Mouse (Mus musculus): ENCODE results near the gene Rap1b. TPM values are rescaled to one million over a fixed set of nuclear protein-coding genes. Genes with fewer than 3 reads are reported as not detected.

The Rap1b gene
- total RNA-seq, 1 experiment, result 49.6 TPM

DNA sequence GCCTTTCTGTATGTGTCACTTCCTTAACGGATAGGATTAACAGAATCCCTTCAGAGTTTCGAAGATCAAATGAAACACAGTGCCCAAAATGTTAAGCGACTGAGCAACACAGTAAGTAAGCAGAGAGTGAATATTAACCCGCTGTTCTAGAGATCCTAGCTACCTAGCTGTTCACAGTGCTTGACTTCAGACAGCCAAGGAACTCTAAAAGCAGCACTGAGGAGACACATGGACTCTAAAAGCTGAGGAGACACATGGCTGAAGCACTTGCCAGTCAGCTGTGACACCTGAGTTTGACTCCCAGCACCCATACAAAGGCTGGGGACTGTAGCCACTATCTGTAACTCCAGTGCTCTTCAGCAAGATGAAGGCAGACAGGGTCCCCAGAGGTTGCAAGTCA, 16.8 kb downstream of the Rap1b start:
- TF ChIP-seq ZC3H11A (IDR thresholded peaks at IDR 0.05; ENCODE audit: borderline replicate concordance, low read depth, low read length) (no peak), CHD2 (IDR thresholded peaks at IDR 0.05; ENCODE audit: low read depth, low read length) (no peak), HCFC1 (IDR thresholded peaks at IDR 0.05; ENCODE audit: borderline replicate concordance, insufficient read depth, low read length) (no peak), ZNF384 (IDR thresholded peaks at IDR 0.05; ENCODE audit: low read depth, low read length) (no peak), MAFK (IDR thresholded peaks at IDR 0.05; ENCODE audit: insufficient read depth, low read depth, low read length) (no peak)
- Histone ChIP-seq H3K9me3 (ENCODE audit: control insufficient read depth, insufficient read depth, low read depth, low read length) (no peaks in the 10 kb centered on the region), H3K27ac (ENCODE audit: insufficient read depth, low read depth, low read length, poor library complexity, severe bottlenecking) (no peak overlapping the region), H3K36me3 (ENCODE audit: control insufficient read depth, insufficient read depth, low read length, poor library complexity, severe bottlenecking) (no peaks in the 10 kb centered on the region), H3K4me1 (ENCODE audit: control insufficient read depth in 2 of 2, insufficient read depth in 2 of 2, low read length in 2 of 2, poor library complexity in 1 of 2) (peaks cover 9 to 12% of the 10 kb centered on the region in 2 experiments; a peak in 3 of 4 replicates), H3K4me3 (ENCODE audit: insufficient read depth in 1 of 2, low read depth in 1 of 2, low read length in 2 of 2, poor library complexity in 1 of 2, severe bottlenecking in 1 of 2) (no peak overlapping the region), H3K9ac (ENCODE audit: insufficient read depth, low read depth, low read length, poor library complexity, severe bottlenecking) (no peak overlapping the region)
- in situ Hi-C loops (cut with MboI; ENCODE audit: low sequenced_read_pairs in 2 of 2, unreplicated experiment in 2 of 2), result no loop called here
- DNase-seq (ENCODE audit: low read depth, low spot score), result no peak

GRCm38 (mm10) chr10:117828536-117828935, 17.3 kb downstream of the Rap1b start:
- no peak for TF ChIP-seq CHD2 (IDR thresholded peaks at IDR 0.05; ENCODE audit: low read depth, low read length)
- Histone ChIP-seq H3K27ac (ENCODE audit: insufficient read depth, low read depth, low read length, poor library complexity, severe bottlenecking) (no peak overlapping the region), H3K36me3 (ENCODE audit: control insufficient read depth, insufficient read depth, low read length, poor library complexity, severe bottlenecking) (peaks cover under 1% of the 10 kb centered on the region; the same call in 1 of the 2 replicates), H3K4me3 (ENCODE audit: insufficient read depth in 1 of 2, low read depth in 1 of 2, low read length in 2 of 2, poor library complexity in 1 of 2, severe bottlenecking in 1 of 2) (no peak overlapping the region), H3K9me3 (ENCODE audit: control insufficient read depth, insufficient read depth, low read depth, low read length) (no peaks in the 10 kb centered on the region), H3K9ac (ENCODE audit: insufficient read depth, low read depth, low read length, poor library complexity, severe bottlenecking) (no peak overlapping the region), H3K4me1 (ENCODE audit: control insufficient read depth in 2 of 2, insufficient read depth in 2 of 2, low read length in 2 of 2, poor library complexity in 1 of 2) (peaks cover 9 to 12% of the 10 kb centered on the region in 2 experiments; a peak in 3 of 4 replicates)
- in situ Hi-C loops (cut with MboI; ENCODE audit: low sequenced_read_pairs in 2 of 2, unreplicated experiment in 2 of 2), result no loop called here
- no peak for DNase-seq (ENCODE audit: low read depth, low spot score)

DNA sequence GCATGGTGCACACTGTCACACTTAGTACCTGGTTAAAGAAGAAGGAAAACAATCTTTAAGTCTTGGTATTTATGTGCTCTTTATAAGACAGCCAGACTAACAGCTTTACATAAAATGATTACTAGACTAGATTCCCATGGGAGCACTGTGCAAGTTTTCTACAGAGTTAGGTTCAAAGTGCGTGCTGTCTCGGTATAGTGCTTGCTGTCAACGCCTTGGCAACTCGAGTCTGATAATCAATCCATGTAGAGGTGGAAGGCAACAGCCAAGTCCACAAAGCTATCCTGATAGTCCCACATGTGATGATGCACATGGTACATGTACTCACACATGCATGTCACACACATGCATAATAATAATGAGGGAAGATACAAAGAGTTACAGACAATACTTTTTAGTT, 21.2 kb downstream of the Rap1b start:
- in situ Hi-C loops (cut with MboI; ENCODE audit: low sequenced_read_pairs in 2 of 2, unreplicated experiment in 2 of 2), result no loop called here
- Histone ChIP-seq H3K9ac (ENCODE audit: insufficient read depth, low read depth, low read length, poor library complexity, severe bottlenecking) (no peak overlapping the region), H3K9me3 (ENCODE audit: control insufficient read depth, insufficient read depth, low read depth, low read length) (no peaks in the 10 kb centered on the region), H3K27ac (ENCODE audit: insufficient read depth, low read depth, low read length, poor library complexity, severe bottlenecking) (no peak overlapping the region), H3K4me3 (ENCODE audit: insufficient read depth in 1 of 2, low read depth in 1 of 2, low read length in 2 of 2, poor library complexity in 1 of 2, severe bottlenecking in 1 of 2) (no peak overlapping the region), H3K36me3 (ENCODE audit: control insufficient read depth, insufficient read depth, low read length, poor library complexity, severe bottlenecking) (peaks cover 21% of the 10 kb centered on the region), H3K4me1 (ENCODE audit: control insufficient read depth in 2 of 2, insufficient read depth in 2 of 2, low read length in 2 of 2, poor library complexity in 1 of 2) (peaks cover 4 to 7% of the 10 kb centered on the region in 2 experiments; a peak in 3 of 4 replicates)
- TF ChIP-seq HCFC1 (IDR thresholded peaks at IDR 0.05; ENCODE audit: borderline replicate concordance, insufficient read depth, low read length) (no peak), ZNF384 (IDR thresholded peaks at IDR 0.05; ENCODE audit: low read depth, low read length) (no peak), CHD2 (IDR thresholded peaks at IDR 0.05; ENCODE audit: low read depth, low read length) (no peak), MAFK (IDR thresholded peaks at IDR 0.05; ENCODE audit: insufficient read depth, low read depth, low read length) (no peak), ZC3H11A (IDR thresholded peaks at IDR 0.05; ENCODE audit: borderline replicate concordance, low read depth, low read length) (no peak)
- no peak for DNase-seq (ENCODE audit: low read depth, low spot score)

DNA sequence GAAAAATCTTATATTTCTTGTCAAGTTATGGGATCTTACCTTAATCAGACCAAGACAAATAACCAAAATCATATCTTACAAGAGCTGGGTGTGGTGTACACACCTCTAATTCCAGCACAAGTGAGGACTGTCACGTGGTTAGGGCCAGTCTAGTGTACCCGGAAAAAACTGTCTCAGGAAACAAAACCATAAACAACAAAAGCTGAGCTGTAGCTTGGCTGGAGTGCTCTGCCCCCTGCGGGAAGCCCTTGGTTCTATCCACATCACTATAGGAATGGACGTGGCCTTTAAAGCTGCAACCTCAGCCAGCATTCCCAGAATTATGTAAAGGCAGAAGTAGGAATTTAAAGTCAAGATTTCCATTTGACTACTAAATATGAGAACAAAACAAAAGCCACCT, 21.7 kb downstream of the Rap1b start:
- H3K27ac ChIP-seq (ENCODE audit: insufficient read depth, low read depth, low read length, poor library complexity, severe bottlenecking), result no peak overlapping the region
- H3K4me3 ChIP-seq (ENCODE audit: insufficient read depth in 1 of 2, low read depth in 1 of 2, low read length in 2 of 2, poor library complexity in 1 of 2, severe bottlenecking in 1 of 2), result no peak overlapping the region
- peaks cover 4% of the 10 kb centered on the region in 2 experiments; a peak in 3 of 4 replicates for H3K4me1 ChIP-seq (ENCODE audit: control insufficient read depth in 2 of 2, insufficient read depth in 2 of 2, low read length in 2 of 2, poor library complexity in 1 of 2)
- H3K9ac ChIP-seq (ENCODE audit: insufficient read depth, low read depth, low read length, poor library complexity, severe bottlenecking), result no peak overlapping the region
- in situ Hi-C loops (cut with MboI; ENCODE audit: low sequenced_read_pairs in 2 of 2, unreplicated experiment in 2 of 2), result no loop called here
- peaks cover 22% of the 10 kb centered on the region for H3K36me3 ChIP-seq (ENCODE audit: control insufficient read depth, insufficient read depth, low read length, poor library complexity, severe bottlenecking)
- H3K9me3 ChIP-seq (ENCODE audit: control insufficient read depth, insufficient read depth, low read depth, low read length), result no peaks in the 10 kb centered on the region
- TF ChIP-seq MAFK (IDR thresholded peaks at IDR 0.05; ENCODE audit: insufficient read depth, low read depth, low read length) (no peak), ZC3H11A (IDR thresholded peaks at IDR 0.05; ENCODE audit: borderline replicate concordance, low read depth, low read length) (no peak), ZNF384 (IDR thresholded peaks at IDR 0.05; ENCODE audit: low read depth, low read length) (no peak), CHD2 (IDR thresholded peaks at IDR 0.05; ENCODE audit: low read depth, low read length) (no peak), HCFC1 (IDR thresholded peaks at IDR 0.05; ENCODE audit: borderline replicate concordance, insufficient read depth, low read length) (no peak)
- DNase-seq (ENCODE audit: low read depth, low spot score), result no peak

DNA sequence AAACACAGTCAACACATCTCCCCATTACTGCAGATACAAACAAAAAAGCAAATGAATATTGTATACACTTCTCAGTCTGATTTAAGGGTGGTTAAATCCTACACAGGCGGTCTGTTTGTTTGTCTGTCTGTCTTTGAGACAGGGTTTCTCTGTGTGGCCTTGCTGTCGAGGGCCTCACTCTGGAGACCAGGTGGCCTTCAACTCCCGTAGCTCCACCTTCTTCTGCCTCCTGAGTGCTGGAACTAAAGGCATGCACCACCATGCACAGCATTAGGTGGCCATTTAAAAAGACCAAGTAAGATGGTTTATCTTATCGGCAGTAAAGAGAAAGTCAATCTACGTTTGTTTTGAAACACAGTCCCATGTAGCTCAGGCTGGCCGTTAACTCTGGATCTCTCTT, 22.5 kb downstream of the Rap1b start:
- Histone ChIP-seq H3K4me1 (ENCODE audit: control insufficient read depth in 2 of 2, insufficient read depth in 2 of 2, low read length in 2 of 2, poor library complexity in 1 of 2) (peaks cover 0 to 4% of the 10 kb centered on the region in 2 experiments; a peak in 2 of 4 replicates), H3K27ac (ENCODE audit: insufficient read depth, low read depth, low read length, poor library complexity, severe bottlenecking) (no peak overlapping the region), H3K36me3 (ENCODE audit: control insufficient read depth, insufficient read depth, low read length, poor library complexity, severe bottlenecking) (peaks cover 24% of the 10 kb centered on the region), H3K4me3 (ENCODE audit: insufficient read depth in 1 of 2, low read depth in 1 of 2, low read length in 2 of 2, poor library complexity in 1 of 2, severe bottlenecking in 1 of 2) (no peak overlapping the region), H3K9me3 (ENCODE audit: control insufficient read depth, insufficient read depth, low read depth, low read length) (no peaks in the 10 kb centered on the region), H3K9ac (ENCODE audit: insufficient read depth, low read depth, low read length, poor library complexity, severe bottlenecking) (no peak overlapping the region)
- in situ Hi-C loops (cut with MboI; ENCODE audit: low sequenced_read_pairs in 2 of 2, unreplicated experiment in 2 of 2), result no loop called here
- no peak for DNase-seq (ENCODE audit: low read depth, low spot score)
- TF ChIP-seq ZNF384 (IDR thresholded peaks at IDR 0.05; ENCODE audit: low read depth, low read length) (no peak), ZC3H11A (IDR thresholded peaks at IDR 0.05; ENCODE audit: borderline replicate concordance, low read depth, low read length) (no peak), MAFK (IDR thresholded peaks at IDR 0.05; ENCODE audit: insufficient read depth, low read depth, low read length) (no peak), HCFC1 (IDR thresholded peaks at IDR 0.05; ENCODE audit: borderline replicate concordance, insufficient read depth, low read length) (no peak), CHD2 (IDR thresholded peaks at IDR 0.05; ENCODE audit: low read depth, low read length) (no peak)
